Mouse (Mus musculus) brain, embryonic 14.5 days (tissue): ENCODE data around the gene AI837181. TPM values are rescaled to one million over a fixed set of nuclear protein-coding genes. Genes with fewer than 3 reads are reported as not detected.
A peak's percentile ranks its signal among the peaks of the same experiment; 100 is the strongest.

Experiments
- DNase-seq: peaks from one replicate; pipeline ENCODE4 v3.0.0-alpha.2; 2011; ENCODE audit warnings: low read depth
- CTCF ChIP-seq: fragments of 200-500 bp; IDR thresholded peaks from 2 replicates; pipeline ENCODE4 v1.5.1; 2012; ENCODE audit warnings: inconsistent platforms, mild to moderate bottlenecking, moderate library complexity, borderline replicate concordance; ENCODE audit not compliant: insufficient read depth, insufficient read length; ENCODE audit errors: extremely low read depth
- POLR2A ChIP-seq: fragments of 200-500 bp; IDR thresholded peaks from 2 replicates; pipeline ENCODE4 v1.6.1; 2012; ENCODE audit warnings: mild to moderate bottlenecking, inconsistent platforms, borderline replicate concordance; ENCODE audit not compliant: poor library complexity, insufficient read depth, insufficient read length, severe bottlenecking; ENCODE audit errors: extremely low read depth
- polyA plus RNA-seq: library from polyadenylated mRNA; depleted of rRNA; stranded (reverse); fragments of >200 nt; gene quantifications from 2 replicates; pipeline ENCODE4 v1.2.3, GENCODE M21; 2012

Gene AI837181
- polyA plus RNA-seq, 1 experiment = 86.4 TPM

DNA sequence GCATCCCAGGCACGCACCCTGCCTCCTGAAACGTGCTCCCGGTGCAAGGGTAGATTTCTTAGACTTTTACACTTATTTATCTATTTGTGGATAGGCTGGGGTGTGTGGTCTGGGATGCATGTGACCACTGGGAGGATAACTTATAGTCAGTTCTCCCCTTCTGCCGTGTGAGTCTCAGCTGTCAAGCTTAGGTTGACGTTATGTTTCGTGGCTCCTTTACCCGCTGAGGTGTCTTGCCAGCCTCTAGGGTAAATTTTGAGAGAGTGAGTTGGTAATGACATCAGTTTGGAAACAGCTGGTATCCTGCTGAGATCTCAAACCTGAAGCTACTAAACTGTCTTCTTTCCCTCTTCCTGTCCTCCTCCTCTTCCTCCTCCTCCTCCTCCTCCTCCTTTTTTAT, 19.0 kb upstream of the AI837181 start:
- peak; percentile 33 for DNase-seq
- TF ChIP-seq POLR2A (no peak), CTCF (no peak)

GRCm38 (mm10) chr19:5406531-5407126, 18.3 kb upstream of the AI837181 start:
- TF ChIP-seq POLR2A = peak; percentile 17; the same call in 1 of the 2 replicates
- DNase-seq = peak; percentile 72

DNA sequence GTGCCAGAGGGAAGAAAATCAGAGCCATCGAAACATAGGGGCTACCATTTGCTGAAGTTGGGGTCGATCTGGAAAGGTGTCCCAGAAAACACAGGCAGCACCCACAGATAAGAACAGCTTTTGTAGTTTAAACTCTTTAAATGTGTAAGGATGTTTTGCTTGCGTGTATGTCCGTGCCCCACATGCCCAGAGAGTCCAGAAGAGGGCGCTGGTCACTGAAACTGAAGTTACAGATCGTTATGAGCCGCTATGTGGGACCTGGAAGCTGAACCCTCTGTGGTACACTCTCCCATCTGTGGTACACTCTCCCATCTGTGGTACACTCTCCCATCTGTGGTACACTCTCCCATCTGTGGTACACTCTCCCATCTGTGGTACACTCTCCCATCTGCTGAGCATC, 17.8 kb upstream of the AI837181 start:
- DNase-seq = peak; percentile 86
- TF ChIP-seq POLR2A (no peak), CTCF (peak; percentile 62; the same call in 1 of the 2 replicates)

DNA sequence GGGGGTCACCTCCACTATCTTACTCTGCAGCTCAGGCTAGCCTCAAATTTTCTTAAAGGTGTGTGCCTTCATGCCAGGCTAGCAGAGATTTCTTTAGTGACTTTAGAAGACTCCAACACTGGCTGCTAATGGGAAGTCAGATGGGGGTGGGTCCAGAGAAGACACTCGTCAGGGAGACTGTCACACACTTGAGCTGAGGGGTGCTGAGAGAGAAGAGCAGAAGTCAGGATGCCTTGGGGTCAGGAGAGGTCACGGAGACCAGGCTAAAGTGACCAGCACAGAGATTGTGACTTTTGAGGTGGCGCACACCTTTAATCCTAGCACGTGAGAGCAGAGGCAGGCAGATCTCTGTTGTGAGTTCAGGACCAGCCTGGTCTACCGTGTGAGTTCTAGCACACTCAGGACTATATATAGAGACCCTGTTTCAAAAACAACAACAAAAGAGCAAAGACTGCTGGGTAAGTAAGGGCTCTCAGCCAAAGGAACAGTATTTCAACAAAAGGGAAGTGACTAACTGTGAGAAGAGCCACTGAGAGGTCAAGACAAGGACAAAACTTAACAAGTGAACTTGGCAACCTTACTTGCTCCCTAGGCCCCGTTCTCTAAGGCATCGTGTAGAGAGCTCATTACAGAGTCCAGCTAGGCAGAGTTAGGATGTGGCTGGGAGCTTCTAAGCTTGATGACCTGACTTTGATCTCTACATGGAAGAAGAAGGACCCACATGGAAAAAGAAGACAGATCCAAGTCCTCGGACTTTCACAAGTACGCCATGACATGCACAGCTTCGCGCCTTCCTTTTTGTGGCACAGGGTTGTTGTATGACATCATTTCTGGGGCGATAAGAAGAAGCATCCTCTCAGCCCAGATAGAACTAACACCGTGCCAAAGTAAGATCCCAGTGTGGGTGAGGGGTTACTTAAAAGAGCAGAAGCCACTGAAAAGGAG, 16.6 kb upstream of the AI837181 start:
- no peak for DNase-seq
- no peak for TF ChIP-seq POLR2A
- no peak for TF ChIP-seq CTCF

DNA sequence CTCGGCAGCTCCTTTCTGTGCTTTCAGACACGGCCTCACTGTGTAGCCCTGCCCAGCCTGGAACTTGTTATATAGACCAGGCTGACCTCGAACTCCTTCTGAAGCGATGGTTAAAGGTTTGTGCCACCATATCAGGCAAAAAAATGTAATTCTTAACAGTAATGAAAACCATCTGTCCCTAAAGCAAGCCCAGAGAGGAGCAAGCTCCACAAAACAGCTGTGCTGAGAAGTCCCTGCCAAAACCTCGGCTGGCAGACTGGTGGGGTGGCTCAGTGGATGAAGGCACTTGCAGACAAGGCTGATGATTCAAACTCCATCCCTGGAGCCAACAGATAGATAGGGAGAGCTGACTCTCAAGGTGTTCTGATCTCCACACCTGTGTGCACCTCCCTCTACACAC, 15.9 kb upstream of the AI837181 start:
- peak; percentile 24 for DNase-seq
- TF ChIP-seq POLR2A = no peak
- TF ChIP-seq CTCF = no peak

GRCm38 (mm10) chr19:5410641-5411040, 14.3 kb upstream of the AI837181 start:
- DNase-seq = no peak
- TF ChIP-seq POLR2A (no peak), CTCF (no peak)

GRCm38 (mm10) chr19:5411961-5412360, 13.0 kb upstream of the AI837181 start:
- DNase-seq = no peak
- no peak for TF ChIP-seq POLR2A
- TF ChIP-seq CTCF = no peak

- TF ChIP-seq POLR2A = no peak
- TF ChIP-seq CTCF = no peak
- no peak for DNase-seq
These were observed 11.1 kb upstream of the AI837181 start for GRCm38 (mm10) chr19:5413840-5414239.

DNA sequence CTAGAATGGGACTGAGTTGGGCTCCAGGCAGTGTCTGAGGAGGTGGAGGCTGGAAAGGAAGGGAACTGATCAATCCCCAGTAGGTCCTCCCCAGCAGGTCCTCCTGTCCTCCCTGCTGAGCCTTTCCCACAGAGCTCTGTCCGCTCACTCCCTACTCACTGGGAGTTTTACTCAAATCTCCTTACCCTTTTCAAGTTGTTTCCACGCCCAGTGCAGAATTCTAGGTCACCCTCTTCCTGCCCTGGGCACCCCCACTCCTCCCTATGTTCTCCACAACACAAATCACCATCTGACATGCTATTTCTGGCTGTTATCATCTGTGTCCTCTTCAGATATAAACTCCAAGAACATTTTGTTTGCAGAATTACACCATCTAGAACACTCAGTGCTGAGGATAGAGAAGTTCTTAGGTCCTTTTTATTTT, 10.4 kb upstream of the AI837181 start:
- TF ChIP-seq POLR2A (no peak), CTCF (no peak)
- DNase-seq = no peak

- no peak for TF ChIP-seq POLR2A
- TF ChIP-seq CTCF = no peak
These were observed 6.0 kb upstream of the AI837181 start for GRCm38 (mm10) chr19:5418750-5419466.

DNA sequence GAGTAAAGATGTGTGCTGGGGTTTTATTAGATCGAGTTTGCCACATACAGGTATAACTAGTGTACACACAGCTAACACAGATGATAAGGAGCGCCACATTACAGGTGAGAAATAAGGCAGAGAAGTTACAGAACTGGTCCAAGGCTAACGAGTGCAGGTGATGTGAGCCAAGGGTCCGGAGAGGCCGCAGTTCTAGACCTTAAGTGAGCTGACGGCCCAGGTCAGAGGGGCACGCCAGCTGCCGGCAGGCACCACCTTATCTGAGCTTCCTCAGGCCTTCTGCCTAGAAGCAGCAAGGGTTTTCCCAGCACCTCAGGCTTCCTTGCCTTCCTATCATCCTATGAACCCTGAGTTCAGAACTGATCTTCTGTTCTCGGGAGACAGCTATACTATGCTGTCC, 5.3 kb upstream of the AI837181 start:
- TF ChIP-seq POLR2A (no peak), CTCF (no peak)
- no peak for DNase-seq

More at GRCm38 (mm10) chr19:5418750-5419466, 6.0 kb upstream of the AI837181 start:
- no peak for DNase-seq

DNA sequence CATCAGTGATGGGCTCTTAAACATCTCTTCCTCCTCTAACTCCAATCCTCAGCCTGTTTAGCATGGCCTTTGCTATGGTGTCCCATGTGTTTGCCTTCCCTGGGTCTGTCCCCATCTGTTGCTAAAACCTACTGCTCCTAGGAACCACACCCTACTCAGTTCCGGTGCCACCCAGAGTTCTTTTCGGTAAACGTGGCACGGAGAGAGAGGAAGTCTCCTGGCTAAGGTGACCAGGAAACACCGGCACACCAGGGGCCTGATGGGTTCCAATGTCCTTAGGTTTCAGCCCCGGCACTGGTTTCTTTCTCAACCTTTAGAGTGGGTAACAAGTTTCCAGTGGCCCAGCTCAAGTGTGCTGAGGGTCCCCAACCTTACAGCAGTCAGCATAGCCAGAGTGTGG, 4.4 kb upstream of the AI837181 start:
- DNase-seq = no peak
- TF ChIP-seq POLR2A (no peak), CTCF (no peak)

DNA sequence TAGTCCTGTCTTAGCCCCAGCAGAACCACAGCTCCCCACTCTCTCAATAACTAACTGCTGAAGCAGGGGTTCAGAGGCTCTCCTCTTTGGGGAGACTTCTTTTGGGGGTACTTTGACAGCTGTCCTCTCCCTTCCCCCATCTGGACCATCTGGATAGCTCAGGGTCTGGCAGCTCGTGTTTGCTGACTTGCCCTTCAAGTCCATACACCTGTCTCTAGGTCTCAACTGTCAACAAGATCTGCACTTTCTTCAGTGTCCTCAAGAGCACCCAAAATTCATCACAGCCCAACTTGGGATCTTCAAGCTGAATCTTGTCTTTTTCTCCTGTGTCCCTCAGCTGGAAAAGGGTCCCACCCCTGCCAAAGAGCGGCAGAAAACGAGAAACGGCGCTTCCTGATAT, 3.2 kb upstream of the AI837181 start:
- no peak for DNase-seq
- no peak for TF ChIP-seq POLR2A
- no peak for TF ChIP-seq CTCF
